Mouse (Mus musculus): ENCODE measurements around the gene Ttll6.

Gene Ttll6

GRCm38 (mm10) chr11:96172511-96173287 is 39.1 kb downstream of the Ttll6 start:
- TF ChIP-seq POU5F1 (IDR thresholded peaks at IDR 0.05; ENCODE audit: borderline replicate concordance, low read length) = no peak
- TF ChIP-seq NANOG (IDR thresholded peaks at IDR 0.05; ENCODE audit: borderline replicate concordance, low read length) = no peak
- no peak for TF ChIP-seq CTCF (conservative IDR thresholded peaks at IDR 0.05; ENCODE audit: low read length)
- peak overlapping the region; percentile 50 for H3K4me3 ChIP-seq (replicated peaks; ENCODE audit: low read length)
- peaks cover 3% of the 10 kb centered on the region for H3K9me3 ChIP-seq (ENCODE audit: low read length)
- H3K4me1 ChIP-seq (replicated peaks; ENCODE audit: low read depth, low read length) = peaks cover 57% of the 10 kb centered on the region
- no peaks in the 10 kb centered on the region for H3K36me3 ChIP-seq (ENCODE audit: insufficient read depth, low read length)
- peaks cover 98% of the 10 kb centered on the region for H3K27me3 ChIP-seq (ENCODE audit: insufficient read depth, low read length)

DNA sequence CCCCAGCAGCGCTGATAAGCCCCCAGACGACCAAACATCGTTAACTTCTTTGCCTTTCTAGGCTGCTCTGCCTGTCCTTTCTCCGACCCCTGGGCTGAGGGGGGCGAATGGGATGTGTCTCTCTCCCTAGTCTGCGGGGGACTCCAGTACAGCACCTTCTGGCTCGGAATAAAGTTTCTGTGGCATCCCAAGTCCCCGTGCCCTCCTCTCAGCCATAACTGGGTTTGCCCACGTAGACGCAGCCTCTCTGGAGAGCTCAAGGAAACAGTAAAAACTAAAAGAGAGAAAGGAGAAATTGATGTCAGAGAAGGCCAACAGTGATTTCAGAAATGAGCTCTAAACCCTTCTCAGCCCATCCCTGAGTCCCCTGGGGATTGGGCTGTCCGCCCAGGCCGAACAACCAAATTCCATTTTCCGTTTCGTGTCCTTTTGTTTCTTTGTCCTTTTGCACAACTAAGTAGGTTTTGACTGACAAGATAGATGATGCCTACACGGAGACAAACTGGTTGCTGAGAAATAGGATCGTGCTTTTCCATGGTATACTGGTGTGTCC is 39.8 kb downstream of the Ttll6 start:
- H3K9me3 ChIP-seq (ENCODE audit: low read length) = peaks cover 3% of the 10 kb centered on the region
- H3K36me3 ChIP-seq (ENCODE audit: insufficient read depth, low read length) = no peaks in the 10 kb centered on the region
- peaks cover 59% of the 10 kb centered on the region for H3K4me1 ChIP-seq (replicated peaks; ENCODE audit: low read depth, low read length)
- peaks cover 98% of the 10 kb centered on the region for H3K27me3 ChIP-seq (ENCODE audit: insufficient read depth, low read length)
- TF ChIP-seq CTCF (conservative IDR thresholded peaks at IDR 0.05; ENCODE audit: low read length) = no peak
- no peak for TF ChIP-seq NANOG (IDR thresholded peaks at IDR 0.05; ENCODE audit: borderline replicate concordance, low read length)
- TF ChIP-seq POU5F1 (IDR thresholded peaks at IDR 0.05; ENCODE audit: borderline replicate concordance, low read length) = no peak
- peak overlapping the region; percentile 50 for H3K4me3 ChIP-seq (replicated peaks; ENCODE audit: low read length)

- 0 out of 2 replicates have a peak overlapping the region, but pooled peaks have one; percentile 23 for H3K4me3 ChIP-seq (replicated peaks; ENCODE audit: low read length)
- no peak for TF ChIP-seq CTCF (conservative IDR thresholded peaks at IDR 0.05; ENCODE audit: low read length)
- no peak for TF ChIP-seq POU5F1 (IDR thresholded peaks at IDR 0.05; ENCODE audit: borderline replicate concordance, low read length)
- TF ChIP-seq NANOG (IDR thresholded peaks at IDR 0.05; ENCODE audit: borderline replicate concordance, low read length) = no peak
- peaks cover 3% of the 10 kb centered on the region for H3K9me3 ChIP-seq (ENCODE audit: low read length)
These were observed 41.3 kb downstream of the Ttll6 start for GRCm38 (mm10) chr11:96174881-96175280.

DNA sequence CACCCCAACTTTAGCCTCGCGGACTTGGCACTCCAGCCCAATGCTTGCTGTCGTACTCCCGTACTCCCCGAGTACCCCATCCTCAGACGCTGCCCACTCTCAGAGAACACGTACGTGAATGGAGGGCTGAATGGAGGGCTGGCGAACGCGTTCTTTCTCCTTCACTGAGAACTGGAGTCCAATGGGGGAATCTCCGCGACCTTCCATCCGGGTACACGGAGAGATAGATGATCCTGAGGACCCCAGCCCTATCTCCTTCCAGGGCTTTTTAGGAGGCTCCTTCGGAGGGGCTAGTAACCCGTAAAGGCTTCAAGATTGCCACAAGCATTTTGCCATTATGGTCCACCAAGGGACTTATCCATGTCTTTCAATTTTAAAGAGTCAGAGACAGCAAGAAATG is 41.9 kb downstream of the Ttll6 start:
- Histone ChIP-seq H3K9me3 (ENCODE audit: low read length) (peaks cover 3% of the 10 kb centered on the region), H3K36me3 (ENCODE audit: insufficient read depth, low read length) (no peaks in the 10 kb centered on the region), H3K4me1 (replicated peaks; ENCODE audit: low read depth, low read length) (peaks cover 48% of the 10 kb centered on the region), H3K27me3 (ENCODE audit: insufficient read depth, low read length) (peaks cover 98% of the 10 kb centered on the region), H3K4me3 (replicated peaks; ENCODE audit: low read length) (0 out of 2 replicates have a peak overlapping the region, but pooled peaks have one; percentile 23)
- TF ChIP-seq CTCF (conservative IDR thresholded peaks at IDR 0.05; ENCODE audit: low read length) (no peak), NANOG (IDR thresholded peaks at IDR 0.05; ENCODE audit: borderline replicate concordance, low read length) (no peak), POU5F1 (IDR thresholded peaks at IDR 0.05; ENCODE audit: borderline replicate concordance, low read length) (no peak)

More at GRCm38 (mm10) chr11:96174881-96175280, 41.3 kb downstream of the Ttll6 start:
- Histone ChIP-seq H3K36me3 (ENCODE audit: insufficient read depth, low read length) (no peaks in the 10 kb centered on the region), H3K27me3 (ENCODE audit: insufficient read depth, low read length) (peaks cover 98% of the 10 kb centered on the region), H3K4me1 (replicated peaks; ENCODE audit: low read depth, low read length) (peaks cover 51% of the 10 kb centered on the region)

DNA sequence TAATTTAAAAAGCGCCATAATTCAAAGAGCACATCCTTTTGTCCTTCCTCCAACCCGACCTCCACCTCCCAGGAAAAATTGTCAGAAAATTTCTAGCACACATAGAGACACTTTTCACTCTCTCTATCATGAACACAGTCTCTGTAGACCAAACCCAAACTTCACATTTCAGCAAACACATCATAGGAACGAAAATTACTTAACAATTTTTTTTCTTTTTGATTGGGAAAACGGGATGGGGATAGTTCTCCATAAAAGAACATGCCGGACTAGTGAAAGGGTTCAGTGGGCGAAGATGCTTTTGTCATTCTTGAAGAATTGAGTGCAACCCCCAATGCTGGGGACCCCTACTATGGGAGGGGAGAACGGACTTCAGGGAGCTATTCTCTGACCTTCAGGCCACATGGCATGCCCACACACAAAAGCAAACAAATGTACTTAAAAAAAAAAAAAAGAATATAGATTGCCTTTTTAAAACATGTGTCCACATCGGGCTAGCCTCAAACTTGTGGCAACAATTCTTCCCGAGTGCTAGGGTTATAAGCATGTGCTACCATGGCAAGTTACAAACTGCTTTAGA is 42.5 kb downstream of the Ttll6 start:
- Histone ChIP-seq H3K9me3 (ENCODE audit: low read length) (peaks cover 3% of the 10 kb centered on the region), H3K4me3 (replicated peaks; ENCODE audit: low read length) (no peak overlapping the region), H3K27me3 (ENCODE audit: insufficient read depth, low read length) (peaks cover 98% of the 10 kb centered on the region), H3K4me1 (replicated peaks; ENCODE audit: low read depth, low read length) (peaks cover 43% of the 10 kb centered on the region), H3K36me3 (ENCODE audit: insufficient read depth, low read length) (no peaks in the 10 kb centered on the region)
- TF ChIP-seq POU5F1 (IDR thresholded peaks at IDR 0.05; ENCODE audit: borderline replicate concordance, low read length) = no peak
- no peak for TF ChIP-seq CTCF (conservative IDR thresholded peaks at IDR 0.05; ENCODE audit: low read length)
- no peak for TF ChIP-seq NANOG (IDR thresholded peaks at IDR 0.05; ENCODE audit: borderline replicate concordance, low read length)

GRCm38 (mm10) chr11:96176841-96177240 is 43.3 kb downstream of the Ttll6 start:
- H3K9me3 ChIP-seq (ENCODE audit: low read length) = peaks cover 3% of the 10 kb centered on the region
- TF ChIP-seq POU5F1 (IDR thresholded peaks at IDR 0.05; ENCODE audit: borderline replicate concordance, low read length) = no peak
- no peak for TF ChIP-seq NANOG (IDR thresholded peaks at IDR 0.05; ENCODE audit: borderline replicate concordance, low read length)
- no peak for TF ChIP-seq CTCF (conservative IDR thresholded peaks at IDR 0.05; ENCODE audit: low read length)
- no peak overlapping the region for H3K4me3 ChIP-seq (replicated peaks; ENCODE audit: low read length)

DNA sequence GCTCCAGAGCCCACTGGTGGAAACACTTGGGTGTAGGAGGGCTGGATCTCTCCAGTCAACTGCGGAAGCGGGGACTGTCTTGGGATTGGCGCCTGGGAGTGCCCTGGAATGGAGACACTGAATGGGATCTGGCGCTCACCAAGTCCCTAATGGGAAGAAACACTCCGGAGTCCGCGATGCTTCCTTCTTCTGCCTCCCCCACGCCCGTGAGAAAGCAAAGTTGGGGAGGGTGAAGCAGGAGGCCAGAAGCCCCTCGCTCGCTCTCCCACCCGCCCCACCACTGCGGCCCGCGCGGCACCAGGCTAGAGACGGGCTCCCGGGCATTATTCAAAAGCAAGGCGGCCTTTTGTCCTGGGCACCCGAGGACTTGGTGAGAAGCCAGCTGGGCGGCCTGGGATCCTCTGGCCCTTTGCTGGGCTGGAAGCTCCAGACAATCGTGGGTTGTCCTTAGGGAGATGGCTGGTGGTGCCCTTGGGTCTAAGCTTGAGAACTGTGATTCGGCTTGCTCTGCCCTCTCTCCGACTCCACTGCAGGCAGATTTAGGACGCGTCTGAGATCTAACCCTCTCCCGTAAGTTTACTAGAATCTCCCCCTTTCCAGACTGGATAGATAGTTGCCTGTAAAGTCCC is 44.1 kb downstream of the Ttll6 start:
- no peak for TF ChIP-seq CTCF (conservative IDR thresholded peaks at IDR 0.05; ENCODE audit: low read length)
- TF ChIP-seq POU5F1 (IDR thresholded peaks at IDR 0.05; ENCODE audit: borderline replicate concordance, low read length) = no peak
- TF ChIP-seq NANOG (IDR thresholded peaks at IDR 0.05; ENCODE audit: borderline replicate concordance, low read length) = no peak
- Histone ChIP-seq H3K4me1 (replicated peaks; ENCODE audit: low read depth, low read length) (peaks cover 36% of the 10 kb centered on the region), H3K4me3 (replicated peaks; ENCODE audit: low read length) (peak overlapping the region; percentile 52), H3K27me3 (ENCODE audit: insufficient read depth, low read length) (peaks cover 98% of the 10 kb centered on the region), H3K9me3 (ENCODE audit: low read length) (peaks cover 3% of the 10 kb centered on the region), H3K36me3 (ENCODE audit: insufficient read depth, low read length) (no peaks in the 10 kb centered on the region)

More at GRCm38 (mm10) chr11:96176841-96177240, 43.3 kb downstream of the Ttll6 start:
- Histone ChIP-seq H3K4me1 (replicated peaks; ENCODE audit: low read depth, low read length) (peaks cover 40% of the 10 kb centered on the region), H3K36me3 (ENCODE audit: insufficient read depth, low read length) (no peaks in the 10 kb centered on the region), H3K27me3 (ENCODE audit: insufficient read depth, low read length) (peaks cover 98% of the 10 kb centered on the region)

DNA sequence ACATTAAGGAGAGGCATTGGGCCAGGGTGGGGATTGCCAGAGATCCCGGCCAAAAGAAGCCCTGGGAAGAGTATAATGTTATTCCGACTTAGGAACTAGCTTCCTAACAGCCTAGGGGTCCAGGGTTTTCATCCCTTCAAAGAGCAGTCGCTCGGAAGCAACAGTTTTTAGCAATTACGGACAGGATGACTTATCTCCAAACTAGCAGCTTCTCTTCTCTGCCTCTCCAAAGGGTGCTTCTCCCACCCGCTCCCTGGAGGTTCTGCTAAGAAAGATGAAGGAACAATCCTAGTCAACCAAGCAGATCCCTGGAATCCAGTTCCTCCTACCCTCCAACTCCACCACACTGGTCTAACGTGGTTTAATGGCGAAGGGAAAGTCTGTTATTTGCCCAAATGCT is 44.8 kb downstream of the Ttll6 start:
- H3K27me3 ChIP-seq (ENCODE audit: insufficient read depth, low read length) = peaks cover 98% of the 10 kb centered on the region
- H3K9me3 ChIP-seq (ENCODE audit: low read length) = peaks cover 3% of the 10 kb centered on the region
- peaks cover 29% of the 10 kb centered on the region for H3K4me1 ChIP-seq (replicated peaks; ENCODE audit: low read depth, low read length)
- no peak for TF ChIP-seq NANOG (IDR thresholded peaks at IDR 0.05; ENCODE audit: borderline replicate concordance, low read length)
- TF ChIP-seq POU5F1 (IDR thresholded peaks at IDR 0.05; ENCODE audit: borderline replicate concordance, low read length) = no peak
- no peak for TF ChIP-seq CTCF (conservative IDR thresholded peaks at IDR 0.05; ENCODE audit: low read length)
- H3K36me3 ChIP-seq (ENCODE audit: insufficient read depth, low read length) = no peaks in the 10 kb centered on the region
- H3K4me3 ChIP-seq (replicated peaks; ENCODE audit: low read length) = no peak overlapping the region

Measured in E14TG2a.4 (cell line).